Mouse (Mus musculus) stomach, embryonic 15.5 days (tissue): ENCODE data around the gene Tmem144. TPM values are rescaled to one million over a fixed set of nuclear protein-coding genes. Genes with fewer than 3 reads are reported as not detected.
A peak's percentile ranks its signal among the peaks of the same experiment; 100 is the strongest.

Source experiments
- ATAC-seq: fragments of 200-750 bp; cut with Nextera tagmentation; 2 replicates; pipeline ENCODE4 v1.8.0; 2017; ENCODE audit warnings: low read depth, moderate number of reproducible peaks, moderate TSS enrichment; ENCODE audit not compliant: insufficient read depth, low FRiP score
- H3K27ac ChIP-seq: fragments of 300-500 bp; sonication (generic); 2 replicates; pipeline ENCODE4 v1.5.1; 2015; ENCODE audit warnings: mild to moderate bottlenecking, inconsistent platforms
- H3K27me3 ChIP-seq: fragments of 300-500 bp; sonication (generic); replicated peaks from 2 replicates; pipeline ENCODE4 v1.6.1; 2015; ENCODE audit warnings: inconsistent platforms
- H3K36me3 ChIP-seq: fragments of 300-500 bp; sonication (generic); 2 replicates; pipeline ENCODE4 v1.6.1; 2015; ENCODE audit warnings: inconsistent platforms
- H3K4me1 ChIP-seq: fragments of 300-500 bp; sonication (generic); 2 replicates; pipeline ENCODE4 v1.6.1; 2015; ENCODE audit warnings: inconsistent platforms
- H3K4me2 ChIP-seq: fragments of 300-500 bp; sonication (generic); 2 replicates; pipeline ENCODE4 v1.6.1; 2015; ENCODE audit warnings: mild to moderate bottlenecking, inconsistent platforms
- H3K4me3 ChIP-seq: fragments of 300-500 bp; sonication (generic); replicated peaks from 2 replicates; pipeline ENCODE4 v1.5.1; 2015; ENCODE audit warnings: inconsistent platforms
- H3K9ac ChIP-seq: fragments of 300-500 bp; sonication (generic); 2 replicates; pipeline ENCODE4 v1.6.1; 2015; ENCODE audit warnings: inconsistent platforms
- H3K9me3 ChIP-seq: fragments of 300-500 bp; sonication (generic); 2 replicates; pipeline ENCODE4 v1.6.1; 2016; ENCODE audit warnings: inconsistent platforms
- WGBS: fragments of 180-500 bp; shearing (Covaris S2); methylation state at CpG from one replicate; pipeline ENCODE4 v1.1.7; 2015; 5-methylcytosine and 5-hydroxymethylcytosine counted together
- polyA plus RNA-seq: library from polyadenylated mRNA; unstranded; fragments of >200 nt; fragmentation: Nextera tagmentation; extraction: Ambion mirVana; gene quantifications from 2 replicates; pipeline ENCODE4 v1.2.1, GENCODE M21; 2015

Tmem144 gene
- polyA plus RNA-seq, 1 experiment from 2014 or later = 3.6 TPM

- Histone ChIP-seq H3K4me1 (no peaks in the 10 kb centered on the region), H3K9me3 (no peaks in the 10 kb centered on the region), H3K4me2 (no peak overlapping the region), H3K4me3 (no peak overlapping the region), H3K9ac (no peak overlapping the region), H3K27ac (no peak overlapping the region), H3K27me3 (no peaks in the 10 kb centered on the region), H3K36me3 (no peaks in the 10 kb centered on the region)
- WGBS = 51% methylated on average over 3 of the region's 3 CpGs
- ATAC-seq = no peak
Measured at GRCm38 (mm10) chr3:79790324-79790723, 62.2 kb downstream of the Tmem144 start.

DNA sequence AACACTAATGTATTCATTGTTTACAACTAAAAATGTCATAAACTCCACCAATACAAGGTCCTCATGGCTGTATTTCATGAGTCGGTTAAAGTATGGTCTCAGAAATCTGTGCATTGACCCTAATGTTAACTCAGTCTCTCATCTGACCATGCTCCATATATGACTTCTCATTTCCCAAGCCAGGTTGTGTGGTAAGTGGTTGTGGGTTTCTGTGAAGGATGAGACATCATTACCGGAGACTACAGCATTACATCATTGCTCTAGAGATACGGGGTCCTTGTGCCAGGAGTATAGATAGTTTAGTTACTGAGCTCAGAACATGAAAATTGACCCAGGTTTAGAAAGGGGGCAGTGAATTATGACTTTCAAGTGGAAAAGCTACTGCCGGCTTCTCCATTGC is 63.0 kb downstream of the Tmem144 start:
- Histone ChIP-seq H3K4me1 (no peaks in the 10 kb centered on the region), H3K36me3 (no peaks in the 10 kb centered on the region), H3K4me2 (no peak overlapping the region), H3K27me3 (no peaks in the 10 kb centered on the region), H3K9me3 (no peaks in the 10 kb centered on the region), H3K4me3 (no peak overlapping the region), H3K9ac (no peak overlapping the region), H3K27ac (no peak overlapping the region)
- WGBS = 65% methylated on average over 4 of the region's 4 CpGs
- no peak for ATAC-seq

- 63% methylated on average over 6 of the region's 6 CpGs for WGBS
- Histone ChIP-seq H3K4me1 (no peaks in the 10 kb centered on the region), H3K9me3 (no peaks in the 10 kb centered on the region), H3K4me3 (no peak overlapping the region), H3K27me3 (no peaks in the 10 kb centered on the region), H3K36me3 (no peaks in the 10 kb centered on the region), H3K4me2 (no peak overlapping the region), H3K9ac (no peak overlapping the region), H3K27ac (no peak overlapping the region)
- ATAC-seq = no peak; the same call in 1 of the 2 replicates
Measured at GRCm38 (mm10) chr3:79788959-79789358, 63.6 kb downstream of the Tmem144 start.

DNA sequence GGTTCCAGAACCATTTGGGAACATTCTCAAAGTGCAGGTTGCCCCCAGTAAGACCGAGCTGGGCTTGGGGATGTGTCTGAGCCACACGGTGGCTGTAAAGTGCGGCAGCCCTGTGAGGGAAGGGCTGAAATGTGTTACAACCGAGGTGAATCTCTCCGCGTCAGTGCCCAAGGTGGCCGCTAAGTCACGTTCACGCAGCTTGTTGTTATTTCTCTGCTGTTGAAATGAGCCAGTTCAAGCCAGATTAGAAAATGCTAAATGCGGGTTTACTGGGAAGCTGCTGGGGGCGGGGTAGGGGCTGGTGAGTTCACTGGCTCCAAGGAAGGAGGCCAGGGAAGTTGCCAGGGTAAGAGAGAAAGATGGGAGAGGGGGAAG is 68.2 kb downstream of the Tmem144 start:
- Histone ChIP-seq H3K9ac (no peak overlapping the region), H3K9me3 (no peaks in the 10 kb centered on the region), H3K27me3 (no peaks in the 10 kb centered on the region), H3K27ac (no peak overlapping the region), H3K4me1 (no peaks in the 10 kb centered on the region), H3K4me3 (0 out of 2 replicates have a peak overlapping the region, but pooled peaks have one; percentile 0), H3K4me2 (peak overlapping the region; percentile 22; the same call in 1 of the 2 replicates), H3K36me3 (no peaks in the 10 kb centered on the region)
- 7% methylated on average over 11 of the region's 11 CpGs for WGBS
- ATAC-seq = no peak

GRCm38 (mm10) chr3:79783630-79784361 is 68.8 kb downstream of the Tmem144 start:
- H3K4me3 ChIP-seq = 0 out of 2 replicates have a peak overlapping the region, but pooled peaks have one; percentile 0
- WGBS = 25% methylated on average over 10 of the region's 10 CpGs

GRCm38 (mm10) chr3:79772701-79773100 is 79.9 kb downstream of the Tmem144 start:
- 71% methylated on average over 2 of the region's 2 CpGs for WGBS

More at GRCm38 (mm10) chr3:79783630-79784361, 68.8 kb downstream of the Tmem144 start:
- H3K4me2 ChIP-seq = peak overlapping the region; percentile 22; the same call in 1 of the 2 replicates
- no peaks in the 10 kb centered on the region for H3K9me3 ChIP-seq
- H3K27ac ChIP-seq = no peak overlapping the region
- no peak for ATAC-seq
- no peaks in the 10 kb centered on the region for H3K4me1 ChIP-seq
- H3K36me3 ChIP-seq = no peaks in the 10 kb centered on the region
- no peaks in the 10 kb centered on the region for H3K27me3 ChIP-seq
- H3K9ac ChIP-seq = no peak overlapping the region

More at GRCm38 (mm10) chr3:79772701-79773100, 79.9 kb downstream of the Tmem144 start:
- Histone ChIP-seq H3K9ac (no peak overlapping the region), H3K4me3 (no peak overlapping the region), H3K27me3 (no peaks in the 10 kb centered on the region), H3K4me2 (no peak overlapping the region), H3K9me3 (no peaks in the 10 kb centered on the region), H3K4me1 (no peaks in the 10 kb centered on the region), H3K36me3 (no peaks in the 10 kb centered on the region), H3K27ac (no peak overlapping the region)
- no peak for ATAC-seq

Other genes with a start within 250 kb of the Tmem144 start
- gene 4930579G24Rik, start 223.7 kb downstream of the Tmem144 start, polyA plus RNA-seq = 24.6 and 26.7 TPM in 2 replicates
- 57.6 and 64.6 TPM in 2 replicates for gene Etfdh, start 223.3 kb downstream of the Tmem144 start, polyA plus RNA-seq
- gene Rxfp1, start 114.9 kb downstream of the Tmem144 start, polyA plus RNA-seq = not detected in 2 replicates
- 13.3 and 17.0 TPM in 2 replicates for gene Fam198b, start 31.8 kb upstream of the Tmem144 start, polyA plus RNA-seq